Comparison of ENCODE assay signal across 39 mouse cellular contexts in genomic region chr2:73027126-73027525, GRCm38 (mm10). TPM values are rescaled to one million over a fixed set of nuclear protein-coding genes. Genes with fewer than 3 reads are reported as not detected.
DNase-seq lines count a peak whose midpoint lies in the region; ATAC-seq and TF ChIP-seq lines count a peak whose summit lies in the region.
"Had no signal": no experiment of that assay in that cellular context is flagged by ENCODE, and none has a peak within 500 bp of the region (broad histone marks: within the 10 kb centered on the region; RNA-seq: fewer than 3 reads in every experiment).

No protein-coding gene starts in this region.

- H3K36me3 ChIP-seq in embryonic facial prominence, embryonic 14.5 days (ENCODE audit: control insufficient read depth, insufficient read depth, low read length) = no peaks in the 10 kb centered on the region
- H3K36me3 ChIP-seq in embryonic facial prominence, embryonic 10.5 days (replicated peaks) = no peaks in the 10 kb centered on the region
- H3K36me3 ChIP-seq in heart, adult 2 months (ENCODE audit: control insufficient read depth, insufficient read depth, low read length) = no peaks in the 10 kb centered on the region
- H3K36me3 ChIP-seq: embryonic facial prominence, embryonic 12.5 days; forebrain, embryonic 12.5 days; G1E had no signal

- H3K27ac ChIP-seq in embryonic facial prominence, embryonic 14.5 days (replicated peaks; ENCODE audit: low read depth, low read length) = no peak overlapping the region
- H3K27ac ChIP-seq in embryonic facial prominence, embryonic 10.5 days (replicated peaks) = no peak overlapping the region
- H3K27ac ChIP-seq in heart, adult 2 months = no peak overlapping the region
- H3K27ac ChIP-seq: embryonic facial prominence, embryonic 12.5 days; forebrain, embryonic 12.5 days; stomach, postnatal 0 days had no signal

- peak; percentile 64 for DNase-seq in embryonic facial prominence, embryonic 14.5 days (ENCODE audit: low spot score)
- DNase-seq in embryonic facial prominence, embryonic 10.5 days (ENCODE audit: low spot score) = no peak
- peak; percentile 27 for DNase-seq in kidney, postnatal 14 days
- DNase-seq in kidney, adult 9 months = no peak
- DNase-seq in lung, postnatal 10 days = peak; percentile 31
- no peak for DNase-seq in lung, adult 18-20 months
- DNase-seq in spleen, postnatal 4 days (ENCODE audit: low spot score in 2 of 2) = no peak
- DNase-seq in heart, adult 2 months = no peak
- DNase-seq: adrenal gland, postnatal 14 days; cerebellum, adult 11 months; cerebellum, adult 9-10 months; cerebellum, postnatal 36 days; forebrain, postnatal 0 days; heart, postnatal 14 days; right cerebral cortex, adult 18-20 months; spleen, adult 18-20 months; thymus, adult 2 months; thymus, postnatal 36 days had no signal

- ATAC-seq in embryonic facial prominence, embryonic 14.5 days (ENCODE audit: low read depth) = no peak
- ATAC-seq: forebrain, postnatal 0 days; hindbrain, embryonic 16.5 days; midbrain, embryonic 16.5 days; Patski had no signal

- no peaks in the 10 kb centered on the region for H3K9me3 ChIP-seq in embryonic facial prominence, embryonic 14.5 days (ENCODE audit: control insufficient read depth, low read length)
- H3K9me3 ChIP-seq in embryonic facial prominence, embryonic 10.5 days = no peaks in the 10 kb centered on the region
- H3K9me3 ChIP-seq: embryonic facial prominence, embryonic 12.5 days; forebrain, embryonic 12.5 days had no signal

- H3K4me1 ChIP-seq in embryonic facial prominence, embryonic 14.5 days (ENCODE audit: control insufficient read depth, insufficient read depth, low read length) = no peaks in the 10 kb centered on the region
- peaks cover 6% of the 10 kb centered on the region; the same call in 1 of the 2 replicates for H3K4me1 ChIP-seq in embryonic facial prominence, embryonic 10.5 days
- H3K4me1 ChIP-seq in heart, adult 2 months (ENCODE audit: control insufficient read depth, insufficient read depth, low read length) = no peaks in the 10 kb centered on the region
- H3K4me1 ChIP-seq: embryonic facial prominence, embryonic 12.5 days; forebrain, embryonic 12.5 days had no signal

- TF ChIP-seq EP300 in heart, adult 2 months (IDR thresholded peaks at IDR 0.05; ENCODE audit: insufficient read depth, low read depth, low read length) = no peak

- intact Hi-C loops in heart, adult 2 months (cut with DNase I) = no loop called here

- no peak overlapping the region for H3K4me3 ChIP-seq in embryonic facial prominence, embryonic 14.5 days (ENCODE audit: low read depth, low read length)
- H3K4me3 ChIP-seq in embryonic facial prominence, embryonic 10.5 days = no peak overlapping the region
- no peak overlapping the region for H3K4me3 ChIP-seq in heart, adult 2 months
- H3K4me3 ChIP-seq: embryonic facial prominence, embryonic 12.5 days; forebrain, embryonic 12.5 days had no signal

- no peak overlapping the region for H3K4me2 ChIP-seq in embryonic facial prominence, embryonic 14.5 days (ENCODE audit: low read depth, low read length)
- H3K4me2 ChIP-seq: embryonic facial prominence, embryonic 12.5 days; forebrain, embryonic 12.5 days had no signal

- H3K79me2 ChIP-seq in heart, adult 2 months (replicated peaks; ENCODE audit: control insufficient read depth, insufficient read depth, low read length) = no peaks in the 10 kb centered on the region

- no peak for TF ChIP-seq CTCF in heart, adult 2 months (IDR thresholded peaks at IDR 0.05)

- no peak overlapping the region for H3K9ac ChIP-seq in embryonic facial prominence, embryonic 14.5 days (ENCODE audit: low read depth, low read length)
- H3K9ac ChIP-seq in heart, adult 2 months (ENCODE audit: low read depth, low read length) = no peak overlapping the region
- H3K9ac ChIP-seq: embryonic facial prominence, embryonic 12.5 days; forebrain, embryonic 12.5 days; forebrain, postnatal 0 days had no signal

- TF ChIP-seq POLR2A in heart, adult 2 months (IDR thresholded peaks at IDR 0.05; ENCODE audit: insufficient read depth, low read depth, low read length) = no peak

- 25% methylated on average over 3 of the region's 3 CpGs for WGBS in embryonic facial prominence, embryonic 14.5 days
- 45% methylated on average over 3 of the region's 3 CpGs for WGBS in embryonic facial prominence, embryonic 10.5 days
- WGBS in heart, adult 2 months = 53% methylated on average over 3 of the region's 3 CpGs

- H3K27me3 ChIP-seq in embryonic facial prominence, embryonic 14.5 days (replicated peaks; ENCODE audit: control insufficient read depth, insufficient read depth, low read length) = no peaks in the 10 kb centered on the region
- no peaks in the 10 kb centered on the region for H3K27me3 ChIP-seq in embryonic facial prominence, embryonic 10.5 days (replicated peaks; ENCODE audit: low read depth, poor library complexity, severe bottlenecking)
- H3K27me3 ChIP-seq in heart, adult 2 months (ENCODE audit: control insufficient read depth, insufficient read depth, low read length) = no peaks in the 10 kb centered on the region
- H3K27me3 ChIP-seq: embryonic facial prominence, embryonic 12.5 days; forebrain, embryonic 12.5 days; Patski had no signal

RNA-seq across cellular contexts. Expression of gene Gm11084, which starts 40.6 kb away (rescaled TPM):
- not detected in 2 replicates for polyA plus RNA-seq in embryonic facial prominence, embryonic 14.5 days (2014; fragmentation: Nextera tagmentation; extraction: Ambion mirVana)
- polyA plus RNA-seq in embryonic facial prominence, embryonic 10.5 days (2016; fragmentation: Nextera tagmentation; extraction: Ambion mirVana) = not detected in 2 replicates
- not detected for total RNA-seq in heart, adult 2 months (2021)
- not detected in 2 replicates for polyA plus RNA-seq in heart, adult 2 months (2012; rRNA removed)
- total RNA-seq: adrenal gland, postnatal 14 days; forebrain, postnatal 0 days; G1E; gastrocnemius, adult 8-10 months; heart, postnatal 14 days; layer of hippocampus, adult 8-10 months; layer of hippocampus, postnatal 25 days; left cerebral cortex, adult 8-10 months; left cerebral cortex, postnatal 36 days; liver, adult 2 months; neutrophil, adult 5-6 weeks had no signal
- polyA plus RNA-seq: embryonic facial prominence, embryonic 12.5 days; forebrain, embryonic 12.5 days; forebrain, postnatal 0 days; G1E; gonadal fat pad, adult 2 months; heart, embryonic 14.5 days; hindbrain, embryonic 11.5 days; hindbrain, embryonic 16.5 days; intestine, embryonic 14.5 days; liver, adult 2 months; liver, embryonic 16.5 days; lung, embryonic 16.5 days; midbrain, embryonic 16.5 days; neural tube, embryonic 11.5 days; Patski; stomach, postnatal 0 days; thymus, adult 2 months had no signal

RNA-seq across cellular contexts. Expression of gene Sp3, which starts 46.9 kb away (rescaled TPM):
- 68.8 and 69.2 TPM in 2 replicates for polyA plus RNA-seq in embryonic facial prominence, embryonic 14.5 days (2014; fragmentation: Nextera tagmentation; extraction: Ambion mirVana)
- polyA plus RNA-seq in embryonic facial prominence, embryonic 10.5 days (2016; fragmentation: Nextera tagmentation; extraction: Ambion mirVana) = 53.0 and 55.4 TPM in 2 replicates
- 10 to 100 TPM; 29.6 to 33.6 TPM for total RNA-seq in heart, adult 2 months (2021)
- polyA plus RNA-seq in heart, adult 2 months (2012; rRNA removed) = 11.1 and 21.8 TPM in 2 replicates

Comparison
In these comparisons a context has a peak if more than half of its experiments do, and no peak if none do; other contexts are left out.
1. DNase-seq: peak in embryonic facial prominence, embryonic 14.5 days (single experiment), kidney, postnatal 14 days (single experiment) and lung, postnatal 10 days (single experiment); none in embryonic facial prominence, embryonic 10.5 days (single experiment), kidney, adult 9 months (single experiment), lung, adult 18-20 months (0 of 2), spleen, postnatal 4 days (0 of 2) and heart, adult 2 months (0 of 2).